Mouse (Mus musculus): ENCODE results near the gene Rab11fip4. TPM values are rescaled to one million over a fixed set of nuclear protein-coding genes. Genes with fewer than 3 reads are reported as not detected.

The Rab11fip4 gene
- polyA plus RNA-seq, 1 experiment from 2014 or later, result 16.2 TPM

DNA sequence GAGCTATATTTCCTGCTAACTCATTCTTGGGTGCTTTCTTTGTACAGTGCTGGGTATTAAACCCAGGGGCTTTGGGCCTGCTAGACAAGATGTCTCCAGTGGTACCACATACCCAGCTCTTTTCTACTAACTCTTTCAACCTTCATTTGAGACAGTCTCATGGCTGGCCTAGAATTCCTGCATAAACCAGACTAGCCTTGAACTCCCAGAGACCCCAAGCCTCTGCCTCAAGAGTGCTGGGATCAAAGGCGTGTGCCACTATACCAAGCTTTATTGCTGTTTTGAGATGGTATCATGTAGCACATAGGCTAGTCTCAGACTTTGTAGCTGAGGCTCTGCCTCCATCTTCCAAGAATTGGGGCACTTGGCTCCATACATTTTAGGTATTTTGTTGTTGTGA, 65.5 kb downstream of the Rab11fip4 start:
- ATAC-seq (ENCODE audit: insufficient number of reproducible peaks, insufficient read depth, low FRiP score, low TSS enrichment, low read depth), result no peak
- Histone ChIP-seq H3K9me3 (no peaks in the 10 kb centered on the region), H3K4me2 (no peak overlapping the region), H3K4me1 (replicated peaks) (peaks cover 24% of the 10 kb centered on the region), H3K27me3 (no peaks in the 10 kb centered on the region), H3K27ac (no peak overlapping the region), H3K9ac (replicated peaks) (no peak overlapping the region), H3K4me3 (replicated peaks) (no peak overlapping the region), H3K36me3 (no peaks in the 10 kb centered on the region)
- 53% methylated on average over 1 of the region's 1 CpGs for WGBS

DNA sequence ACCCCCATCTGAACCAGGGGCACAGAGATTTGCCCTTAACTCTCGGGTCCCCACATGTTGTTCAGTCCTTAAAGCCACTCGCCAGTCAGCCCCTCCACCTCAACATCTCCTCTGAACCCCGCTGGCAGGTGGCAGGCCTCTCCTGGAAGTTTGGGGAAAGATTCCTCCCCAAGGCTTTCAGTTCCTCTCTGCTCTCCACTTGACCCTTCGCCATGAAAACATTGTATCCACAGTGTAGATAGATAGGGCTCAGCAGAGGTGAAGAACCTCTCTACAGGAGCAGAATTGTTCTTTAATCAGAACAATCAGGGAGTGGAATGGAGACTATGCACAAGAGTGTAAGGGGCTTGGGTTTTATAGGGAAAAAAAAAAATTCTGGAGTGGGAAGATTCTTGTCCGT, 66.0 kb downstream of the Rab11fip4 start:
- ATAC-seq (ENCODE audit: insufficient number of reproducible peaks, insufficient read depth, low FRiP score, low TSS enrichment, low read depth), result no peak
- Histone ChIP-seq H3K9me3 (no peaks in the 10 kb centered on the region), H3K36me3 (no peaks in the 10 kb centered on the region), H3K4me3 (replicated peaks) (no peak overlapping the region), H3K27ac (no peak overlapping the region), H3K9ac (replicated peaks) (no peak overlapping the region), H3K4me2 (no peak overlapping the region), H3K27me3 (no peaks in the 10 kb centered on the region), H3K4me1 (replicated peaks) (peaks cover 25% of the 10 kb centered on the region)
- WGBS, result 82% methylated on average over 5 of the region's 5 CpGs

DNA sequence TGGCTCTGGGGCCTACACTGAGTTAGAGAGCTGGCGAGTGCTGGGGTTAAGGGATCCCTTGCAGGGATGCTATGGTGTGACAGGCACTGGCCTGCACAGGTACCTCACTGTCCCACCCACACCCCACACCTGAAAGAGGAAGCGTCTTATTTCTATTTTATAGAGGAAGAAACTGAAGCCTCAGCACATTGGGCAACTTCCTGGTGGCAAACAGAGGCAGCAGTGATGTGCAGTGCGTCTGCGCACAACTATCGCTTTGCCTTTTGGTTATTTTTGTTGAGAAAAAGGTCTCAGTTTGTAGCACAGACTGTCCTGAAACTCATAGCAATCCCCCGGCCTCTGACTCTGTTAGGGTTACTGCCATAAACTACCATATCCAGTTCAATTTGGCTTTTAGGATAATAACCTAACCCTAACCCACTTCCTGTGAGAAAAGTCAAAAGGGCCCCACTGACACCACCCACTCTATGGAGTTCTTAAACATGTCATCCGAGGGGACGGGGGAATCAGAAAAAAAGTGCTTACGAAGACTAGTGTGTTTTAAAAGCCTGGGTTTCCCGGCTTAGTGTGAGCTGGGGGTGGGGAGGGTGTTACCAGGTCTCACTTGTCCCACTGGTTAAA, 67.3 kb downstream of the Rab11fip4 start:
- Histone ChIP-seq H3K4me1 (replicated peaks) (peaks cover 28% of the 10 kb centered on the region), H3K9me3 (no peaks in the 10 kb centered on the region), H3K27me3 (no peaks in the 10 kb centered on the region), H3K4me2 (no peak overlapping the region), H3K4me3 (replicated peaks) (no peak overlapping the region), H3K27ac (no peak overlapping the region), H3K9ac (replicated peaks) (no peak overlapping the region), H3K36me3 (no peaks in the 10 kb centered on the region)
- ATAC-seq (ENCODE audit: insufficient number of reproducible peaks, insufficient read depth, low FRiP score, low TSS enrichment, low read depth), result no peak
- 83% methylated on average over 10 of the region's 10 CpGs for WGBS

DNA sequence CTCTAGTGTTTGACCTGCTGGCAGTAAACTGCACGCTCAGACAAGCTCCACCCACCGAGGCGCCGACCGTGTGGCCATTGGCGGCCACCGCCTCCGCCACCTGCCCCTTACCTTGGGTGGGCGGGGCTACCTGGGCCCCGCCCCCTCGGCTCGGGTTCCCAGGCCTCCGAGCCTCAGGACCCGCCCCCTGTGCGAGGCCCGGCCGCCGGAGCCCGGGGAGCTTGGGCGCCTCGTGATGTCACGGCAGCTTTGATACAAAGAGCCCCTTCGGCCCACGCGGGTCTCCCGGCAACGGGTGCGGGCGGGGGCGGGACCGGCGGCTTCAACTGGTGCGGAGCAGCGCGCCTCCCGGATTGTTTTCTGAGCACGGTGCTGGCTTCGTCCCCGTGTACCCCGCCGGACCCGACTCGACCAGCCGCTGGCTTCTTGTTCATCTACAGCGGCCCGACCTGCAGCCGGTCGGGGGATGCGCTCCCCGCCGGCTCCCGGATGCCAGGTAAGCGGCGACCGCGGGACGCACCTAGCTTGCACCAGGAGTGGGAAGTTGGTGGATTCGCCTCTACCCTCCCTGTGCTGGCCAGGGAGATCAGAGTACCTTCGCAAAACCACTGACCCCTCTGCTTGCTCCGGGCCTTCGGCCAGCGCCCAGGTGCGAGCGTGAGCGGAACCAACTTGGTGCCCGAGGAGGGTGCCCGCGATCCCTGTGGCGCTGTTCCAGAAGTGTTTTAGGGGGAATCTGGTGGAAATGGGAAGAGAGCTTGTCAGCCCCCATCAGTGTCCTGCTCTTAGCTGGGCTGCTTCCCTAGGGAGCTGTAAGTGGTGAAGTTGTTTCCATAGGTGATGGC, 69.6 kb downstream of the Rab11fip4 start:
- Histone ChIP-seq H3K9ac (replicated peaks) (peak overlapping the region; percentile 78), H3K27ac (peak overlapping the region; percentile 83), H3K36me3 (no peaks in the 10 kb centered on the region), H3K4me3 (replicated peaks) (peak overlapping the region; percentile 65), H3K4me1 (replicated peaks) (peaks cover 35% of the 10 kb centered on the region), H3K9me3 (no peaks in the 10 kb centered on the region), H3K4me2 (peak overlapping the region; percentile 73), H3K27me3 (peaks cover 3% of the 10 kb centered on the region; the same call in 1 of the 2 replicates)
- WGBS, result under 1% methylated on average over 69 of the region's 69 CpGs
- peak; percentile 83 for ATAC-seq (ENCODE audit: insufficient number of reproducible peaks, insufficient read depth, low FRiP score, low TSS enrichment, low read depth)

DNA sequence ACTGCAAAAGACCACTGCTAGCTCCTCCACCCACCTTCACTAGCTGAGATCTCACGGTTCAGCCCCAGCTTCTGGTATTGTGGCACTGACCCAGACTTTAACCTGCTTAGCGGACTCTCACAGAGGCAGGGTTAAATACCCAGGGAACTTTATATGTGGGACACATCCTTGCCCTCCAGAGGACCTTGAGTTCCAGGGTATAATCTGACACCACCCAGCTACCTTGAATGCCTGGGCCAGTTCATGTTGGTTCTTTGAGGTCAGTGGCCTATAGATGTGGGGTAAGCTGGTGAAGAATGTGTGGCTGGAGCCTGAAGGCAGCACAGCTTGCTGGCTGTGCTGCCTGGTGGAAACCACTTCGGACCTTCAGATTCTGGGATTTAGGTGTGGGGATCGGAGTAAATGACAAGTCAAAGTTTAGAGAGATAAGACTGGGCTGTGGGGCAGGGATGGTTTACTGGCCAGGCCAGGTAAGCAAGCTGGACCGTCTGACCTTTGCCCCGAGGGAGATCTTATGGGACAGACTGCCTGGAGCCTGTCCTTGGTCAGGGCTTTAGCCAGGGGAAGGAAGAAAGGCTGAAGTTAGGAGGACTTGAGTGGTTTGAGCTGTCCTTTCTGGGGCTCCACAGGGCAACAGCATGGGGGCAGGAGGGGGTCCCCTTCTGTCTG, 71.0 kb downstream of the Rab11fip4 start:
- Histone ChIP-seq H3K4me1 (replicated peaks) (peaks cover 46% of the 10 kb centered on the region), H3K27me3 (peaks cover 3% of the 10 kb centered on the region; the same call in 1 of the 2 replicates), H3K9me3 (no peaks in the 10 kb centered on the region), H3K36me3 (no peaks in the 10 kb centered on the region), H3K27ac (no peak overlapping the region), H3K4me2 (peak overlapping the region; percentile 73), H3K4me3 (replicated peaks) (peak overlapping the region; percentile 65), H3K9ac (replicated peaks) (peak overlapping the region; percentile 78; the same call in 1 of the 2 replicates)
- WGBS, result 39% methylated on average over 6 of the region's 6 CpGs
- no peak for ATAC-seq (ENCODE audit: insufficient number of reproducible peaks, insufficient read depth, low FRiP score, low TSS enrichment, low read depth)

DNA sequence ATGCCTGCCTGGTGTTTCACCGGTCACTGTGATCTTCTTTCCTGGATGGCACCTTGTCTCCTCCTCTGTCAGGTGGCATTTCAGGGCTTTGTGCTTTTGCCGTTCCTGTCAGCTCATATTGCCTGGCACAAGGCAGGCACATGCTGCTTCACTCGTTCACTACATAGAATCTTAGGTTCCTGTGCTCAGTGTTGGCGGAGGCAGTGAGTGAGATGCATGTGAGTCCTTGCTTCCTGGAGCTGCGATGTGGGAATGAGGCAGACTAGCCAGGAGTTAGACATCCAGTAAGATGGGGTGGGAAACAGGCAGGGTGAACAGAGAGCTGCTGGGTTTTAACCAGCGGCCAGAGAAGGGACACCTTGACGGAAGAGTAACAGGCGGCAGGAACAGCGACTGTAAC, 72.1 kb downstream of the Rab11fip4 start:
- no peaks in the 10 kb centered on the region for H3K9me3 ChIP-seq
- H3K36me3 ChIP-seq, result no peaks in the 10 kb centered on the region
- 81% methylated on average over 9 of the region's 9 CpGs for WGBS
- ATAC-seq (ENCODE audit: insufficient number of reproducible peaks, insufficient read depth, low FRiP score, low TSS enrichment, low read depth), result no peak
- no peak overlapping the region for H3K4me3 ChIP-seq (replicated peaks)
- no peak overlapping the region for H3K27ac ChIP-seq
- peaks cover 46% of the 10 kb centered on the region for H3K4me1 ChIP-seq (replicated peaks)
- peaks cover 3% of the 10 kb centered on the region; the same call in 1 of the 2 replicates for H3K27me3 ChIP-seq
- H3K9ac ChIP-seq (replicated peaks), result no peak overlapping the region
- peak overlapping the region; percentile 73 for H3K4me2 ChIP-seq

DNA sequence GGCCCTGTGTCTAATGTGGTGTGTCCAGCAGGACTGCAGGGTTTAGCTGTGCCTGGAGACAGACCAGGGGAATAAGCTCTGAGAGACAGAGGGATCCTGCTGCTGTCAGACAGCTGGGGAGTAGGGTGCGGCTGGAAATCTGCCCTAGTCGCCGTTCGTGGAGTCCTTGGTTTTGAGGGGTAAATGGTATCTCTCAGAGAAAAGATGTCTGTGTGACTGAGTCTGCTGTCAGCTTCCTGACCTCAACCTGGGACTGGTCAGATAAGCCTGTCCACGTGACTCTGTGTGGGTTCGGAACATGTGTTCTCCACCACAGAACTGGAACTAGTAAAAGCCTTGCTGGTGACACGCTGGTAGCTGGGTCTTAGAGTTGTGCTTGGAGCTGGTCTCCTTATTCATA, 72.6 kb downstream of the Rab11fip4 start:
- no peak for ATAC-seq (ENCODE audit: insufficient number of reproducible peaks, insufficient read depth, low FRiP score, low TSS enrichment, low read depth)
- Histone ChIP-seq H3K9me3 (no peaks in the 10 kb centered on the region), H3K36me3 (no peaks in the 10 kb centered on the region), H3K27ac (no peak overlapping the region), H3K4me2 (peak overlapping the region; percentile 19; the same call in 1 of the 2 replicates), H3K4me3 (replicated peaks) (no peak overlapping the region), H3K4me1 (replicated peaks) (peaks cover 49% of the 10 kb centered on the region), H3K9ac (replicated peaks) (no peak overlapping the region), H3K27me3 (peaks cover 3% of the 10 kb centered on the region; the same call in 1 of the 2 replicates)
- WGBS, result 90% methylated on average over 7 of the region's 7 CpGs

DNA sequence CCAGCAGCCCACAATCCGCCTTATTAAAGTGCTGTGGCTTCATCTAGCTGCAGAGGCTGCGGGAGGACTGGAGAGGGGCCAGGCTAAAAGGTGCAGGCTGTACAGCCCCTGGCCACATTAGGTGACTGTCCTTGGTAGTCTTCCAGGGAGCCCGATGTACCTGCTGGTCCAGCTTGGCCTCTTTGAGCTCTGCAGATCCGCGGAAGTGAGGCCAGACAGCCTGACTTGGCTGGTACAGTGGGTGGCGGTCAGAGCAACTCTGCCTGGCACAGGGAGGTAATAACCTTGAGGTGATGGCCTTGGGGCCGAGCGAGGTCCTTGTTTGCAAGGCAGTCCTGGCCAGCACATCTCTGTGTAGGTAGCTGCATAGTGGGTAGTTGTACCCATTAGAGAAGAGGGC, 75.5 kb downstream of the Rab11fip4 start:
- H3K9ac ChIP-seq (replicated peaks), result 0 out of 2 replicates have a peak overlapping the region, but pooled peaks have one; percentile 24
- H3K27ac ChIP-seq, result no peak overlapping the region; the same call in 1 of the 2 replicates
- H3K36me3 ChIP-seq, result no peaks in the 10 kb centered on the region
- no peak overlapping the region for H3K4me2 ChIP-seq
- H3K27me3 ChIP-seq, result peaks cover 3% of the 10 kb centered on the region; the same call in 1 of the 2 replicates
- H3K4me1 ChIP-seq (replicated peaks), result peaks cover 68% of the 10 kb centered on the region
- WGBS, result 87% methylated on average over 8 of the region's 8 CpGs
- H3K9me3 ChIP-seq, result no peaks in the 10 kb centered on the region
- ATAC-seq (ENCODE audit: insufficient number of reproducible peaks, insufficient read depth, low FRiP score, low TSS enrichment, low read depth), result no peak
- H3K4me3 ChIP-seq (replicated peaks), result no peak overlapping the region

DNA sequence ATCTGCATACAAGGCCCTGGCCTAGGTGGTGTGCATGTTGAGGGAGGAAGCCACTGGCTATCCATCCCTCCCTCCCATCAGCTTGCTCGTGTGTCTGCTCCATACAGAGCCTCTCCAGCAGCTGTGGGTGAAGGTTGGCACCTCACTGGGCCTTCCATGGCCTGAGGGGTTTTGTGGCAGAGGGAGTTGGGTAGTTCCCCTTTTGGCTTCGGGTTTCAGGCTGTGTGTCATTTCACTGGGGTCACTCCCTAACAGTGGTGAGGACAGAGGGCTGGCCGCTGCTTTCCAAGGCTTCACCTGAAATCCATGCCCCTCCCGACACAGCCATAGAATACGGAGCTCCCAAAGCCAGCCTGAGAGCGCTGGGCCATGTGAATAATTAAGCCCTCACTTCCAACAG, 78.2 kb downstream of the Rab11fip4 start:
- Histone ChIP-seq H3K4me3 (replicated peaks) (no peak overlapping the region), H3K9ac (replicated peaks) (no peak overlapping the region), H3K36me3 (no peaks in the 10 kb centered on the region), H3K27ac (peak overlapping the region; percentile 95), H3K4me2 (no peak overlapping the region; the same call in 1 of the 2 replicates), H3K27me3 (no peaks in the 10 kb centered on the region), H3K4me1 (replicated peaks) (peaks cover 66% of the 10 kb centered on the region), H3K9me3 (no peaks in the 10 kb centered on the region)
- 25% methylated on average over 6 of the region's 6 CpGs for WGBS
- no peak for ATAC-seq (ENCODE audit: insufficient number of reproducible peaks, insufficient read depth, low FRiP score, low TSS enrichment, low read depth)

DNA sequence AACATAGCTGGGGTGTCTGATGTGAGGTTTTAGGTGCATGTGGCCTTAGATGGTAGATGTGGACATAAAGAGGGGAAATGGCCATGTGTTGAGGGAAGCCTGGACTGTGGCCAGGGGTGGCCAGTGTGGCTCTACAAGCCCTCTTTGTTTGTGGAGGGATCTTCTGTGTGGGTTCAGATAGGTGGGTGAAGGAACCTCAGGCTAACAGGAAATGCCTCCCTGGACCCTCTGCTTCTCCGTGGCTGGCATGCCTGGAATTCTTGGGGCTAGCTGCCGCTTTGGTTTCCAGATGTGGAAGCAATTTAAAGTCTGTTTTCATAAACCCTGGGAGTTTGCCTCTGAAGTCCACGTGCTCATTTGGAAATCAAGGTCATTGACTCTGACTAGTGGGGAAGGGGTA, 78.9 kb downstream of the Rab11fip4 start:
- Histone ChIP-seq H3K4me1 (replicated peaks) (peaks cover 73% of the 10 kb centered on the region), H3K27ac (peak overlapping the region; percentile 95), H3K27me3 (no peaks in the 10 kb centered on the region), H3K4me3 (replicated peaks) (no peak overlapping the region), H3K9ac (replicated peaks) (no peak overlapping the region), H3K4me2 (peak overlapping the region; percentile 32; the same call in 1 of the 2 replicates), H3K9me3 (no peaks in the 10 kb centered on the region), H3K36me3 (no peaks in the 10 kb centered on the region)
- ATAC-seq (ENCODE audit: insufficient number of reproducible peaks, insufficient read depth, low FRiP score, low TSS enrichment, low read depth), result no peak
- WGBS, result 1% methylated on average over 3 of the region's 3 CpGs

DNA sequence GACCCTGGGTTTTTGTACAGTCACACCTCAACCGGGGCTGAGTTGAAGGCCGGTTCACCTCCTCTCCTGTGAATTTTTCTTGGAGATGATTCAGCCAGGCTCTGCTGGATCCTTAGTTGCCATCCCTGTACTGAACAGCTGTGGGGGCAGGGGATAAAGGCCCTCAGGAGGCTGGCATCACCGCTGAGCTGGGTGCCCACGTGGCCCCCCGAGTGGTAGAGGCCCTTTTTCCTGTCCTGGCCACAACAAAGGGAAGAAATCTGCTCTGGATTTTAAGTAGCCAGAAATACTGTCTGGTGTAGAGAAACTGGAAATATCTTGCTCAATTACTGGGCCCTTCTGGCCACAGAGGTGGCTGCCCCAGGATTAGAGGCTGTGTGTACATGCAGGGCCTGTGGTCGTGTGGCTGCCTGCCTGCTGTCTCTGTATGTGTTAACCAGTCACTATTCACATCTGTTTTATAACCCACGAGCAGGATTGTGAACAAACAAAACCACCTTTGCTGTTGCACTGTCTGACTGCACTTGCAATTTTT, 79.5 kb downstream of the Rab11fip4 start:
- ATAC-seq (ENCODE audit: insufficient number of reproducible peaks, insufficient read depth, low FRiP score, low TSS enrichment, low read depth), result no peak
- Histone ChIP-seq H3K4me2 (peak overlapping the region; percentile 32; the same call in 1 of the 2 replicates), H3K9ac (replicated peaks) (no peak overlapping the region), H3K27me3 (no peaks in the 10 kb centered on the region), H3K9me3 (no peaks in the 10 kb centered on the region), H3K36me3 (no peaks in the 10 kb centered on the region), H3K4me1 (replicated peaks) (peaks cover 73% of the 10 kb centered on the region), H3K27ac (peak overlapping the region; percentile 95), H3K4me3 (replicated peaks) (no peak overlapping the region)
- 45% methylated on average over 7 of the region's 7 CpGs for WGBS
